Mouse (Mus musculus): ENCODE data around the gene Zfp664.

Gene Zfp664

GRCm38 (mm10) chr5:124862013-124862866, at the start of gene Zfp664, which contains the start of gene Ccdc92:
Zfp664 (plus strand) TSS chr5:124862691.
Ccdc92 (minus strand) TSS chr5:124862424.
- DNase-seq (ENCODE audit: low read depth, low spot score), result peak; percentile 97

GRCm38 (mm10) chr5:124814797-124815196, 47.7 kb upstream of the Zfp664 start:
- no peak for DNase-seq (ENCODE audit: low read depth, low spot score)

- no peak for DNase-seq (ENCODE audit: low read depth, low spot score)
Observed at GRCm38 (mm10) chr5:124817050-124817449, 45.4 kb upstream of the Zfp664 start.

- no peak for DNase-seq (ENCODE audit: low read depth, low spot score)
Observed at GRCm38 (mm10) chr5:124822128-124822894, 40.2 kb upstream of the Zfp664 start.

- DNase-seq (ENCODE audit: low read depth, low spot score), result no peak
Observed at GRCm38 (mm10) chr5:124830331-124830730, 32.2 kb upstream of the Zfp664 start.

GRCm38 (mm10) chr5:124835218-124835617, 27.3 kb upstream of the Zfp664 start:
- no peak for DNase-seq (ENCODE audit: low read depth, low spot score)

- peak; percentile 25 for DNase-seq (ENCODE audit: low read depth, low spot score)
Observed at GRCm38 (mm10) chr5:124836075-124836474, 26.4 kb upstream of the Zfp664 start.

GRCm38 (mm10) chr5:124836621-124837020, 25.9 kb upstream of the Zfp664 start:
- no peak for DNase-seq (ENCODE audit: low read depth, low spot score)

- DNase-seq (ENCODE audit: low read depth, low spot score), result no peak
Observed at GRCm38 (mm10) chr5:124840202-124840601, 22.3 kb upstream of the Zfp664 start.

- DNase-seq (ENCODE audit: low read depth, low spot score), result no peak
Observed at GRCm38 (mm10) chr5:124840669-124841068, 21.8 kb upstream of the Zfp664 start.

- no peak for DNase-seq (ENCODE audit: low read depth, low spot score)
Observed at GRCm38 (mm10) chr5:124843386-124843785, 19.1 kb upstream of the Zfp664 start.

GRCm38 (mm10) chr5:124844929-124845328, 17.6 kb upstream of the Zfp664 start:
- DNase-seq (ENCODE audit: low read depth, low spot score), result no peak

- no peak for DNase-seq (ENCODE audit: low read depth, low spot score)
Observed at GRCm38 (mm10) chr5:124847014-124847413, 15.5 kb upstream of the Zfp664 start.

GRCm38 (mm10) chr5:124848994-124849393, 13.5 kb upstream of the Zfp664 start:
- no peak for DNase-seq (ENCODE audit: low read depth, low spot score)

- peak; percentile 82 for DNase-seq (ENCODE audit: low read depth, low spot score)
Observed at GRCm38 (mm10) chr5:124851572-124851971, 10.9 kb upstream of the Zfp664 start.

- peak; percentile 16 for DNase-seq (ENCODE audit: low read depth, low spot score)
Observed at GRCm38 (mm10) chr5:124852294-124852693, 10.2 kb upstream of the Zfp664 start.

GRCm38 (mm10) chr5:124853079-124853478, 9.4 kb upstream of the Zfp664 start:
- DNase-seq (ENCODE audit: low read depth, low spot score), result no peak

GRCm38 (mm10) chr5:124854202-124854601, 8.3 kb upstream of the Zfp664 start:
- no peak for DNase-seq (ENCODE audit: low read depth, low spot score)

GRCm38 (mm10) chr5:124860013-124860412, 2.5 kb upstream of the Zfp664 start:
- peak; percentile 50 for DNase-seq (ENCODE audit: low read depth, low spot score)

- DNase-seq (ENCODE audit: low read depth, low spot score), result peak; percentile 53
Observed at GRCm38 (mm10) chr5:124861463-124861862, 1.0 kb upstream of the Zfp664 start.

- peak; percentile 62 for DNase-seq (ENCODE audit: low read depth, low spot score)
Observed at GRCm38 (mm10) chr5:124862871-124863741, 615 bp downstream of the Zfp664 start.

GRCm38 (mm10) chr5:124868981-124869380, 6.5 kb downstream of the Zfp664 start:
- DNase-seq (ENCODE audit: low read depth, low spot score), result peak; percentile 43

Data from R1 (cell line).